Mouse (Mus musculus): ENCODE measurements at regions not wholly inside any gene's neighbourhood (a gene's known extent, or its start where the extent isn't known, plus 50 kb on each side); places are given as distances from the start of the nearest gene placed in this dataset.

GRCm38 (mm10) chr16:90666271-90666986, 60.8 kb downstream of the Mis18a start:
- DNase-seq (ENCODE audit: low spot score): no peak

GRCm38 (mm10) chr16:90664086-90664485, 63.1 kb downstream of the Mis18a start:
- DNase-seq (ENCODE audit: low spot score): no peak

- no peak for DNase-seq (ENCODE audit: low spot score)
Observed at GRCm38 (mm10) chr16:90658050-90658449, 69.2 kb downstream of the Mis18a start.

DNA sequence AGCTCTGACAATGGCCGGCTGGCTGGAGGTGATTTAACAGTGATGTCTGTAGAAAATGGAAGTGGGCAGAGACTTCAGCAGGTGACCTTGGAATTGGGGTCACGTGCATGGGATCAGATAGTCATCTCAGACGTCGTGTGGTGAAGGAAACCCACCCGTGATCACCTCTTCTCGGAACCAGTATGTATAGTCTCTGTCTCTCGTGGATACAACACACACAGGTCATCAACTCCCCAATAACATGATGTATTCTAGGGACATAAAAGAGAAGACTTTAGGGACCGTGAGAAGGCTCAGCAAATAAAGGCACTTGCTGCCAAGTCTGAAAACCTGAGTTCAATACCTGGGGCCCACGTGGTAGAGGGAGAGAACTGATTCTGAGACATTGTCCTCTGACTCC, 70.2 kb downstream of the Mis18a start:
- no peak for DNase-seq (ENCODE audit: low spot score)

DNA sequence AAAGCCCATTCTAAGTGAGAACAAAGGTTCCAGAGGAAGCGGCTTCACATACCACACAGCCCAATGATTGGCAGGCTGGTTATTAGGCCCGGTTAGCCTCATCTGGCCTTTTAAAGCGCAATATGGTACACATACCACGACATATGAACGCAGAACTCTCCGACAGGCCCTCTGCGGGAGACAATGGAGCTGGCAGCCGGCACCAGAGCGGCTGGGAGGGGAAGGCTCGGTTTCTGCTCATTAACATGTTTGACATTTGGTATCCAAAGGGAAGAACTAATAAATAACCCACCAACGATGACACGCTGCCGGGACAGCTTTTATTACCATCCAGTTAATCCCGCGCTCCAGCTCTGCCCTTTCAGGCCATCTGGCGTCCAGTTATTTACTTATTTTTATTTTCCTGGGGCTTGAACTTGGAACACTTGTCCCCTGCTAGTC, 70.6 kb downstream of the Mis18a start:
- no peak for DNase-seq (ENCODE audit: low spot score)

- no peak for DNase-seq (ENCODE audit: low spot score)
Observed at GRCm38 (mm10) chr16:90654853-90655252, 72.4 kb downstream of the Mis18a start.

DNA sequence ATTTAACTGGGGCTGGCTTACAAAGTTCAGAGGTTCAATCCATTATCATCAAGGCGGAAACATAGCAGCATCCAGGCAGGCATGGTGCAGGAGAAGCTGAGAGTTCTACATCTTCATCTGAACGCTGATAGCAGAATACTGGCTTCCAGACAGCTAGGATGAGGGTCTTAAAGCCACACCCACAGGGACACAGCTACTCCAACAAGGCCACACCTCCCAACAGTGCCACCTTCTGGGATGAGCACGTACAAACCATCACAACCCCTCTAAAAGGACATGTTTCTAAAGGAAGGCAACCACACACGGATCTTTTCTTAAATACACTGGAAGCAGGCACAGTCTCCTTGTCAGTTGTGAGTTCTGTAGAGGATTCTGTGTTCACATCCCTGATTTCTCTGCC, 74.4 kb downstream of the Mis18a start:
- no peak for DNase-seq (ENCODE audit: low spot score)

DNA sequence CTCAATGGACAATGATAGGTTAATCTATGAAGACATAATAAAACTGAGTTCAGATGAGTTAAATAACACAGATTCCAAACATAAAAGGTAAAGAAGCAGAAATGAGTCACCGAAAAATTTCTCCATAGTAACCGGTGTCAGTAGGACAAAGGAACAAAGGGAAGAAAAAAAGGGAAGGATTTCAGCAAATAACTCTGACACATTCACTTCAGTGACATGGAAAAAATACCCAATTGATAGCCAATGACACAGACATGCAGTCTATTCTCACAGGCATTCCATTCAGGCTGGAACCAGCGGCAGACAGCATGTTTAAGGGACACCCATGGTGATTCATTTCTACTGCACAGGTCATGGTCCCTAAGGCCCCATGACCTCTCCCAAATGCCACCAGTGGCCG, 79.0 kb downstream of the Mis18a start:
- DNase-seq (ENCODE audit: low spot score): no peak

DNA sequence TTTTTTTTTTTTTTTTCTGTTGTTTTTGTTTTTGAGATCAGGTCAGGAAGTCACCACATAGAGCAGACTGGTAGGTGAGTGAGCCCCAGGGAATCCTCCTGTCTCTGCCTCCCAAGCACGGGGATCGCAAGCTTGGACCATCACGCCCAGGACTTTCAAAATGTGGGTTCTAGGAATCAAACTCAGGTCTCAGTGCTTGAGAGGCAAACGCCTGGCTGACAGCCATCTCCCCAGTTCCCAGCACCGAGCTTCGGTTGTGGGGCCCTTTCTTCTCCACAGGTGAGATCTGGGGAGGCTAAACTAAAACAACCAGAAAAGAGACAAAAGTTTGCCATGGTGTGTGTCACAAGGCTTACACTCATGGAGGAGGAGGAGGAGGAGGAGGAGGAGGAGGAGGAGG, 84.5 kb downstream of the Mis18a start:
- no peak for DNase-seq (ENCODE audit: low spot score)

DNA sequence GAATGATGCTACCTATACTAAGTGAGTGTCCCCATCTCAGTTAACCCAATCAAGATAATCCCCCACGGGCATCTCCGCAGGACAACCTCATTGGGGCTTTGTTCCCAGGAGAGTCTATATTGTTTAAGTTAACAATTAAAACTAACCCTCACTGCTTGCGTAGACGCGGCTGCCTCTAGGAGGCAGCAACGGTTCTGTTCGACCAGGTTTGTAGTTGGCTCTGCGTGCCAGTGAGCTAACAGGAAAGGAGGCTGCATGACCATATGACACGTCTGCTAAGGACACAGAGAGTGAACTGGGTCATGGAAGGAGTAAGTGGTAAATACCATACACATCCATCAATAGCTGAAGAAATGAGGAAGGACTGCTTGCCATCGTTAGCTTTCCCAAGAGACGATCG, 92.0 kb downstream of the Mis18a start:
- no peak for DNase-seq (ENCODE audit: low spot score)

DNA sequence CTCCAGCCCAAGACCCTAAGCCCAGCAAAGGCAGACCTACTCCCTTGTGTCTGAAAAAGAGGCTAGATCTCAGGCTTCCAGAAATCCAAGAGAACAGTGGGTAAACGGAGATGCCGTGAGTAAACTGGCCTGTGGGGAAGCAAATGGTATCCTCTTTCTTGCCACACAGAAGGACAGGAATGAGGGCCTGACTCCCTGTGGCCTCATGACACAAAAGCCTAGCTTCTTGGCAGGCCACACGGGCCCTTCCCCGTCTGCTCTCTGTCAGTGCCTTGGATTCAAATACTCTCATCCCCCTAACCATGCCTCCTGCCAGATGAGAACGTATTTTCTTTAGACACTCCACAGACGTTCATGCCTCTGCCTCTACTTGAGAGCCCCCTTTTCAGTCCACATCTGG, 97.2 kb downstream of the Mis18a start:
- no peak for DNase-seq (ENCODE audit: low spot score)

GRCm38 (mm10) chr16:90629121-90629930, 97.9 kb downstream of the Mis18a start:
- DNase-seq (ENCODE audit: low spot score): no peak

DNA sequence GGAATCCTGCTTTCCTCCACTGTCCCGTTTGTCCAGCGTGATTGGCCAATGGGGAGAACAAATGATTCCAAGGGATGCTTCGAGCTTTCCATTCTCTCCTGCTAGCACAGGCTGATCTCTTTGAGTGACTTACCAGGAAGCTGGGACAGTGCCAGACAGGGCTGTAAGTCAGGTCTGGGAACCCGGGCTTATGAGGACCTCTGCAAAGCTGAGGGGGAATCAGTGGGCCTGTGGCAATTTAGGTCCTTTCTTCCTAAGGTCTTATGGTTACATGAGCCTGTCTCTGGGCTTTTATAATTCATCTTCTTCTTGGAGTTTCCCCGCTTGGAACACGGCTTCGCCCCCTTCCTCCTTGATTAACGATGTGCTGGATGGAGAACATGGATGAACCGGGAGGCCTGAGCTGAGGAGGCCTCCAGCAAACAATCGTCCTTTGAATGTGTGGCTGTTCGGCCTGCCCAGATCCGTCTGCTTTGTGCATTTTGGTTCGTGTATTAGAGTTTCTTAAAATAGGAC, 98.5 kb downstream of the Mis18a start:
- DNase-seq (ENCODE audit: low spot score): no peak

- no peak for DNase-seq (ENCODE audit: low spot score)
Observed at GRCm38 (mm10) chr16:90626035-90626670, 101.1 kb downstream of the Mis18a start.

GRCm38 (mm10) chr16:90625301-90626034, 101.7 kb downstream of the Mis18a start:
- DNase-seq (ENCODE audit: low spot score): no peak

GRCm38 (mm10) chr16:90624039-90624625, 103.1 kb downstream of the Mis18a start:
- DNase-seq (ENCODE audit: low spot score): peak; percentile 41

GRCm38 (mm10) chr16:90622677-90623225, 104.5 kb downstream of the Mis18a start:
- no peak for DNase-seq (ENCODE audit: low spot score)

- DNase-seq (ENCODE audit: low spot score): no peak
Observed at GRCm38 (mm10) chr16:90621761-90622411, 105.3 kb downstream of the Mis18a start.

DNA sequence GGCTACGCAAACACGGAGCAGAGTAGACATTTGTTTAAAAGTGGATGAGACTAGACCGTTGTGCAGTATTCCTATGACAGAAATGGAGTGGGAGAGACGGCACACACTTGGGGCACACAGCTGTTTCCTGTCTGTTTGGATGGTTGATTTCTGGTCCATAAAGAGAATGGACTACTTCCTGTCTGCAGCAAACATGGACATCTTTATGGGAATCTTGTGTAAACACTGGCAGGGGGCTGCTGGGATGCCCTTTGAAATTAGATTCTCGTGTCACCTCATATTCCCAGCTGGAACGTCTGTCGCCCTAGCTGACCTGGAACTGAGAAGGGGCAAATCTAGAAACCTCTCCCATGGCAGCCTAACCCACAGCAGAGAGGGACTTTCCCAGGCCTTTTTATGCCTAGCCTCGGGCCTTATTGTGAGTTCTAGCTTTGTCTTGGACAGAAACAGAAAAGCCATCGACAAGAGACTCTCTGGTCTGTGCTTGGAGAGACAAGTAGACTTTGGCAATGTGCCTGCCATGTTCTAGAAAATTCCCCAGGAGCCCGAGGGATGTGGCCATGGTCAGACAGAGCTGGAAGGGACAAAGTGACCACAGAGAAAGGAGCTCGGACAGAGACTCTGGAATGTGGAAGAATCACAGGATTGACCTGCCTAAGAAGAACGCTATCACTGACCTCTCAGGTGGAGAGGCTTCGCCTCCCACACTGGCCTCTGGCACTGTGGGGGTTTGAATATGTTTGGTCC, 107.5 kb downstream of the Mis18a start:
- DNase-seq (ENCODE audit: low spot score): no peak

DNA sequence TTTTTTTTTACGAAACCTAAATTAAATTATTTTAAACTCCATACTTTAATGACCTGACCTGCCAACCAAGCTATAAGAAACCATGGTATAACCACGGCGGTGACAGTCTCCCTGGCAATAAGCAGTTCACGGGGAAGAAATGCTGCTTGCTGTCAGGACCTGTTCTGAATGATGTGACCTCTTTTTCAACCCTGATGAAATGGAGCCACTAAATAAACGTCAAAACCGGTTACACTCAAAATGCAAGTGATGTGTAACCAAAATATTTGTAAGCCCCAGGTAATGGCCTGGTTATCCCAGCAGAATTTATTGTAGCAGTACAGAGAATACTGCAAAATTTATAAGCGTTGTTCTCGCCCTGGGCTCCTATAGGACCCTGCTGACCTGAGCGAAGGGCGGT, 111.4 kb downstream of the Mis18a start:
- no peak for DNase-seq (ENCODE audit: low spot score)
